Mouse (Mus musculus): Measurements from ENCODE around the gene Nfkbie.

GRCm38 (mm10) chr17:45599446-45600242 is 44.1 kb downstream of the Nfkbie start, which contains the start of gene Slc29a1:
- no peak for TF ChIP-seq CTCF (IDR thresholded peaks at IDR 0.05; ENCODE audit: borderline replicate concordance, insufficient read depth, low read depth, low read length)
- no peak for TF ChIP-seq POLR2A (IDR thresholded peaks at IDR 0.05; ENCODE audit: borderline replicate concordance, insufficient read depth, low read length)
